Mouse (Mus musculus): ENCODE measurements around the gene Lin52.

The Lin52 gene

DNA sequence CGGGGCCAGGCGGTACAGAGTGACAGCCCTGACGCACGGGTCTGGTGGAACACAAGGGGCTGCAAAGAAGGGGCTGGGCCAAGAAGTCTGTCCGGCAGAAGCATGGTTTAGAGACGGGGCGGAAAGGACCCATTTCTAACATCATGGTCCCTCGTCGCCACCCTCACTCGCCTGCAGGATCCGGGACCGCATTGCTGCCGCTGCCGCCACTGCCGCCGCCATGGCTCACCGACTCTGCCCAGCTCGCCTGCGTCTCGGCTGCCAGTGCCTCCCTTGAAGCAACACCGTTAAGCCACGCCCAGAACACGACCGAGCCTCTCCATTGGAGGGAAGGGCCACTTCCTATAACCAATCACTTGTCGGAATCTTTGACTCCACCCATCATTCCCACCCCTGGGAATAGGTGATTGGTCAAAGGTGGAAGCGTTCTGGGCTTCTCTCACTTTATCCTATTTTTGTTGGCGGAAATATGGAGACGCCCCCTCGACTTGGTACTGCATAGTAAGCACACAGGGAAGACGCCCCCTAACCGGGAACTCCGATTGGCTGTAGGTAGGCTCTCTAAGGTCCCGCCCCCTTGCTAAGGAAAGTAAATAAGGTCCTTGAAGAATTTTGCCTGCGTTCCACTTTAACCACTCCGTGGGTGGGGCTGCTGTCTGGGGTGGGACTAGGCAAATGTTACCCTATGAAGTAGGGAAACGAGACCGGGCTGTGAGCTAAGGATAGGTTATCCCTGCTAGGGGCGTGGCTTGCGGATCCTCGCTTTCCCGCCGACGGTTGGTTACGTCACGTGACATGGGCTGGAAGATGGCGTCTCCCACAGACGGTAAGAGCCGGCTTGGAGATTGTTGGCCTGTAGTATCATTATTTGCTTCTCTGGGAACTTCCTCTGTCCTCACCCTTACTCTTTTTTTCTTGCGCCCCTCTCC lies at the start of gene Lin52, which contains the start of gene Aldh6a1:
Lin52 (plus strand) TSS at position 705 of the 929 bp plus-strand sequence.
Aldh6a1 (minus strand) TSS at position 287 of the 929 bp plus-strand sequence.
- DNase-seq (ENCODE audit: low read depth): peak; percentile 98

DNA sequence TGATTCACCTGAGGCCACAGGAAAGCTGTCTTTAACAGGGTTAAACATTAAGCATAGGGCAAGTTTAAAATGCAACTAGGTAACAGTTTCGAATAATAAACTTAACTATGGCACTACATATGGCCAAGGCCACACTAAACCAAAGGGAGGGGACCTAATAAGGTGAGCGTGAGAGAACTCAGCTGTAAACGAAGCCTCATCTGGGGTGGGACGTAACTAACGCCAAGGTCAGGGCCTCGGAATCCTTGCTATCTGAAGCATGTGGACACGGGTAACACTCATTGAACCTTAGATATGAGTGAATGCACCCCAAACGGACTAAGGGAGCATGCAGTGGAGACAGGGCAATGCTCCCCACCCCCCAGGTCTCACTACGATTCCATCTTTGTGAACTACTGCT lies 48.3 kb upstream of the Lin52 start:
- no peak for DNase-seq (ENCODE audit: low read depth)

DNA sequence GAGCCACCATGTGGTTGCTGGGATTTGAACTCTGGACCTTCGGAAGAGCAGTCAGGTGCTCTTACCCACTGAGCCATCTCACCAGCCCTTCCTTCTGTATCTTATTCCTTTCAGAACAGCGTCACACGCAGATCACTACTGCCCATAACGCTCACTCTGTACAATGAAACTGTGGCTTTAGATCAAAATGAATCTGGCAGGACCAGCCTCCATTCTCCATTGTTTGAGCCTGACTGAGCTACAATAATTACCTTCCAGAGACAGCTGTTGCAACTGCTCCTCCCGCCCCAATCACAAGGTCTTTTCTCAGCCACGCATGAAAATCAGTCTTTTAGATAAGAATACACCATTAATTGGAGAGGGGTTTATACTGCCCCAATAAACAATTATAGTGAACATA lies 46.7 kb upstream of the Lin52 start:
- DNase-seq (ENCODE audit: low read depth): peak; percentile 18

DNA sequence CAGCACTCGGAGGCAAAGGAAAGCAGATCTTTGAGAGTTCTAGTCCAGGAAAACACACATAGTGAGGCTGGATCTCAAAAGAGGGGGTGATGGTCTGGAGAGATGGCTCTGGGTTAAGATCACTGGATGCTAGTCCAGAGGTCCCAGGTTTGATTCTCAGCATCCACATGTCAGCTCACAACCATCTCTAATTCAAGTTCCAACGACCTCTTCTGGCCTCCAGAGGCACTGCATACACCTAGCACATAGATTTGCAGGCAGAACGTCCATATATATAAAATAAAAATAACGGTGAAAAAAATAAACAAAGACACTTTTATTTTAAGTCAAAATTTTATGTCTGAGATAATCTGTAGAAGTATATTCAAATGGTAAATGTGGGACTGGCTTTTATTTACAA lies 44.0 kb upstream of the Lin52 start:
- DNase-seq (ENCODE audit: low read depth): peak; percentile 26

GRCm38 (mm10) chr12:84407874-84408818 lies 43.1 kb upstream of the Lin52 start:
- peak; percentile 86 for DNase-seq (ENCODE audit: low read depth)

DNA sequence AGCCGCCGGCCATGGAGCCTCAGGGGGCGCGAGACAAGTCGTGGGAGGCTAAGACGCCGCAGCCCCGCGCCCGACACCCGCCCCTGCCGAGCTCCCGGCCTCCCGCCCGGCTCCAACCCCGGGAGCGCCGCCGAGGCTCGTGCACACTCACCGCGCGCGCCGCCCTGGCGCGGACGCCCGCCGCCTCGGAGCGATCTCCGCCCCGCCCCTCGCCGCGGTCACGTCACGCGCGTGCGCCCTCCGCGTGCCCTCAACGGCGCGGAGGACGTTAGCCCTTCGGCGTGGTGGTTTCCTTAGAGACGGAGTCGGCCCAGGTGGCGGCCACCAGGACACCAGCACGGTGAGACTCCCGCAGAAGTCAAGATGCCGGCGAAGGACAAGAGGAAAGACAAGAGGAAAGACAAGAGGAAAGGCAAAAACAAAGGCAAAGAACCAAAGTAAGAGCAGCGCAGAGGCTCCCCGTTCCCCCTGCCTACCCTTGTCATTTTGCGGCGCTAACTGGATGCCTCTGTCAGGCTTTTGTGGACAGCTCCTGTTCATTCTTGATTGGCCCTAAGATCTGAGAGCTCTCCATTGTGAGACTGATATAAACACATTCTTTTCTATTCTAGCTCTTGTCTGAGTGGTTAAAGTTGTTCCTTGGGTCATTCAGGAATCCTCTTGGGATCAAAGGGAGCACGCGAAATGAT lies 42.3 kb upstream of the Lin52 start, which contains the start of the genes Entpd5 and Bbof1:
Entpd5 (minus strand) TSS at position 211 of the 689 bp plus-strand sequence.
Bbof1 (plus strand) TSS at position 253 of the 689 bp plus-strand sequence.
- DNase-seq (ENCODE audit: low read depth): peak; percentile 92

DNA sequence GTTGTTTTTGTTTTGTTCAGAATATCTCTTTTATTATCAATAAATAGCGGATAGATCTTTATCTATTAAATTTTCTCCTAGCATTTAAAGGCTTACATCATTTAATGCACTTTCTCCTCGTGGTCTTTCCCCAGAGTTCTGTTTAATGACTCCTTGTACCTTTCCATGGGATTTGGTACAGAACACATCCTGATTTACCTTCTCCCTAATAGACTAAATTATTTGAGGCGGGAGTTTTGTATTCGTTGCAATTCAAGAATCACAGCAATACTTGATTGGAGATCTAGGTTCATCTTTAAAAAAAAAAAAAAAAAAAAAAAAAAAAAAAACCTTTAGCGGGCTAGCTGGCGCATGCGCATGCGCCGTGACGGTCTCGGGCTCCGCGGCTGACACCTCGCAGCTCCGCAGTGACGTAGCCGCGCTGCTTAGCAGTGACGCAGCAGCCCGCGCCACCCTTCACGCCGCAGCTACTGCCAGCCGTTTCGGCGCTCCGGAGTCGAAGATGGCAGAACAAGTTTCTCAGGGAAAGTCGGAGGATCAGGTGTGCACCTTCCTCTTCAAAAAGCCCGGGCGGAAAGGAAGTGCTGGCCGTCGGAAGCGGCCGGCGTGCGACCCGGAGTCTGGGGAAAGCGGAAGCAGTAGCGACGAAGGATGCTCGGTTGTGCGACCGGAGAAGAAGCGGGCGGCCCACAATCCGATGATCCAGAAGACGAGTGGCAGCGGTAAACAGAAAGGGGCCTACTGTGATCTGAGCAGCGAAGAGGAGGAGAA lies 34.2 kb upstream of the Lin52 start, which contains the start of gene Rnf113a2:
Rnf113a2 (plus strand) TSS at position 363 of the 771 bp plus-strand sequence.
- DNase-seq (ENCODE audit: low read depth): peak; percentile 95

- no peak for DNase-seq (ENCODE audit: low read depth)
Measured at GRCm38 (mm10) chr12:84417605-84417922, 33.7 kb upstream of the Lin52 start.

DNA sequence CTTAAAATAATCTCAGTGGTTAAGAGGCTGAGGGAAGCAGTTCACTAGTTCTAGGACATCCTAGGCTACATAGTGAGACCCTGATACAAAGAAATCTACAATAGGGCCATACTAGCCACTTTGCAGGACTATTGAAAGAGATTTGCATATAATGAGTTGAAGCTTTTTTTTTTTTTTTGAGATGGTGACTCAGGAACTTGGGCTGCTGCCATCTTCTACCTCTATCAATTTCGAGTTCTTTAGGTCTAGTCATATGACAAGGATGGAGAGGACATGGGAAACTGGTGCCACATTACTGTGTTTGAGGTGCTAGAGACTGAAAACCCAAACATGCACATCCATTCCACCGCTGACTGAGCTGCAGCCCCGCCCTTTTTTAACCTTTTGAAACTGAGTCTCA lies 27.2 kb upstream of the Lin52 start:
- DNase-seq (ENCODE audit: low read depth): no peak

- no peak for DNase-seq (ENCODE audit: low read depth)
Measured at GRCm38 (mm10) chr12:84429825-84430224, 21.4 kb upstream of the Lin52 start.

DNA sequence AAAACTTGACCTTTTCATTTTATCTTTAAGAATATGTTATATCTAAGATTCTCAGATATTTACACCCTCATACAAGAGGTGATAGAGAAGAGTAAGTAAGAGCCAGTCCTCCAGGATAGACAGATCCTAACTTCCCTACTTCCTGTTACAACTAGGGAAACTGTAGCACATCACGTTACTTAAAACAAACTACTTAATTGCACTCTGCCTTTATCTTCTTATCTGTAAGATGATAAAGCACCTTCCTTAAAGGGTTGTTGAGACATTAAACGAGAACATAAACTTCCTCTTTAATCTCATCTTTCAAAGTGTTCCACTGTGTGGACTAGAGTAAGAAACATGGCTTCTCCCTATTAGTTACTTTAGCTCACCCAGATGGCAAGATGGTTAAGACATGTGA lies 12.5 kb upstream of the Lin52 start:
- no peak for DNase-seq (ENCODE audit: low read depth)

DNA sequence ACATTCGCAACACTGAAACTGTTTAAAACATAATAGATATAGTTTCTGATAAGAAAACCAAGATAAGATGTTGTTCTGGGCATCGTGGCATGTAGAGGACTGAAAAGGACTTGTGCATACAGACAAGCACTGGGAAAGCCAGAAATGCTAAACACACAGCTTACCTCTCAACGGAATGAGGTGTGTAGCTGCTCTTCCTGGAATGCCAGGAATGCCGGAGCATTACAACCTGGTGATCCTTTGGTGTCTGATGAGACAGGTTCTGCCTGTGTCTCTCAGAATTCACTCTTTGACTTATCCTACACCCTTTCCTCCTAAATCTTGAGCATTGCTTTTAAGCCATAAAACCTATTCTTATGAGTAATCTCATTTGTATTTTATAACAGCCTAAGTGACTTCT lies 8.7 kb upstream of the Lin52 start:
- DNase-seq (ENCODE audit: low read depth): no peak

DNA sequence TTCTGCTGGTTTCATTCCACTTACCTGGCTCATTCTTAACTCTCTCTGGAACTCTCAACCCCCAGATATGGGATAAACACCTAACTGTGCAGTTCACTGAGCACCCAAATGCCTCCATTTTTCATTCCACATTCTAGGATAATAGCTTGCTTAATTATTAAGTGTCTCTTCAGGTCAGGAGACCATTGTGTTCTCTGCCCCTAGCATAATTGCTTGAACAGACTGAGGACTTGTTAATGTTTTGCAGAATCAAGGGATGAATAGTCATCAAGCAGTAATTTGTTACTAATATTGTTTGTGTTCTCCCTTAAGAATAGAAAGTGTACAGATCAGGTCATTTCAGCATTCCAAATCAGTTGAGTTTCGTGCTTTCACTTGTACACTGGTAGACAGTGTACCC lies 3.8 kb upstream of the Lin52 start:
- DNase-seq (ENCODE audit: low read depth): no peak

GRCm38 (mm10) chr12:84448181-84448580 lies 3.0 kb upstream of the Lin52 start:
- DNase-seq (ENCODE audit: low read depth): no peak

DNA sequence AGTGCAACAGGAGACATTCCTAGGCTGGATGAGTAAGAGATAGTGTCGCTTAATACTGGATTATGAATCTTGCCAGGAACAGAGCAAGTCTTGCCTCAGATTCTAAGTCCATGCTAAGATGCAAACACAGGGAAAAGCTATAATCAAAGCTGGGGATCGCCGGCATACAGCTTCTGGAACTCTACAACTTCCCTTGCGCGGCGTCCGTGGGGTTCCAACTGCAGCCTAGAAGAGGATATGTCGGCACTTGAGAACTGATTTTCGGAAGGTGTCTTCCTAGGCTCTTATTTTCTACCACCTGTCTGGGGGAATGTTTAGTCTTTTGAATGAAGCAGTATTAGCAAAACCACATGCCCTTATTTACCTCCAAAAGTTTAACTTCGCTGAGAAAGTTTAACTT lies 1.3 kb upstream of the Lin52 start:
- DNase-seq (ENCODE audit: low read depth): peak; percentile 15

- DNase-seq (ENCODE audit: low read depth): no peak
Measured at GRCm38 (mm10) chr12:84450351-84450717, 888 bp upstream of the Lin52 start.

GRCm38 (mm10) chr12:84451801-84452200 lies 579 bp downstream of the Lin52 start:
- DNase-seq (ENCODE audit: low read depth): no peak

- DNase-seq (ENCODE audit: low read depth): no peak
Measured at GRCm38 (mm10) chr12:84456911-84457310, 5.7 kb downstream of the Lin52 start.

- DNase-seq (ENCODE audit: low read depth): no peak
Measured at GRCm38 (mm10) chr12:84459845-84460244, 8.6 kb downstream of the Lin52 start.

DNA sequence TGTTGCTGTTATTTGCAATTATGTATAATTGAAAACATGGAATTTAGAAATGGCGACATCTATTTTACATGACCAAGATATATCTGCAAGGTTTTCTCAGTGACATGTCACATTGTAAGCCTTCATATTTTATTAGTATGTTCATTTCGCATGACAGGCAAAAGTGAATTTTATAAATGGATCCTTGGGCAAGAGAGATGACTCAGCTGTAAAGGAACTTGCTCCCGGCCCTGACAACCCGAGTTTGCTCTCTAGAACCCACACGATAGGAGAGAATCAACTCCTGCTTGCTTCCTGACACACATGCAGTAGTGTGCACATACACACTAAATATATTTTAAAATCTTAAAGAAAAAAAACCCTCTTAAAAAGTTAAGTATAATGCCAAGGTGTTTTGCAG lies 10.2 kb downstream of the Lin52 start:
- no peak for DNase-seq (ENCODE audit: low read depth)

DNA sequence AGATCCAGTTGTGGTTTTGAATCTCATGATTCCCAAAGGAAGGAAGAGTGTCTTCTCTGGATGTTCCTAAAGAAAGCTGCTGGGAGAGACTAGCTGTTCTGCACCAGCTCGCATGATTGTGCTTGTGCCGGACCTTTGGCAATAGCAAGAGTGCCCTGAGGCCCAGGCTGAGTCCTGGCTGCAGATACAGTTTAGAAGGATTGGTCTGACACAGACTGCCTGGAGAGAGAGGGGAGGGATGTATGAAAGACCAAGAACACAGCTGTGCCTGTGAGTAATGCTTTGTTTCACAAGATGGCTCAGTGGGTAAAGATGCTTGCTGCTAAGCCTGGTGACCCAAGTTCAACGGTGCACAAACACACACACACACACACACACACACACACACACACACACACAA lies 11.6 kb downstream of the Lin52 start:
- DNase-seq (ENCODE audit: low read depth): no peak

Data from naive thymus-derived CD4-positive, alpha-beta T cell, adult 2 months (primary cell).